Mouse (Mus musculus) kidney, embryonic 14.5 days (tissue): ENCODE results near the gene Tns1. TPM values are rescaled to one million over a fixed set of nuclear protein-coding genes. Genes with fewer than 3 reads are reported as not detected.

Source experiments
- ATAC-seq: fragments of 200-750 bp; cut with Nextera tagmentation; 2 replicates; pipeline ENCODE4 v1.8.0; 2017; ENCODE audit warnings: moderate number of reproducible peaks, mild to moderate bottlenecking, moderate TSS enrichment, moderate library complexity; ENCODE audit not compliant: low FRiP score, low TSS enrichment
- H3K27ac ChIP-seq: fragments of 300-500 bp; sonication (generic); 2 replicates; pipeline ENCODE4 v1.5.1; 2014; ENCODE audit warnings: low read depth, mild to moderate bottlenecking, low read length, moderate library complexity, mixed read lengths
- H3K27me3 ChIP-seq: fragments of 300-500 bp; sonication (generic); 2 replicates; pipeline ENCODE4 v1.6.1; 2014; ENCODE audit warnings: mild to moderate bottlenecking, low read length; ENCODE audit not compliant: control insufficient read depth, insufficient read depth
- H3K36me3 ChIP-seq: fragments of 300-500 bp; sonication (generic); 2 replicates; pipeline ENCODE4 v1.6.1; 2014; ENCODE audit warnings: low read length, mixed read lengths; ENCODE audit not compliant: control insufficient read depth, insufficient read depth
- H3K4me1 ChIP-seq: fragments of 300-500 bp; sonication (generic); 2 replicates; pipeline ENCODE4 v1.6.1; 2014; ENCODE audit warnings: low read length, mixed read lengths; ENCODE audit not compliant: control insufficient read depth, insufficient read depth
- H3K4me2 ChIP-seq: fragments of 300-500 bp; sonication (generic); replicated peaks from 2 replicates; pipeline ENCODE4 v1.6.1; 2014; ENCODE audit warnings: low read depth, mild to moderate bottlenecking, low read length
- H3K4me3 ChIP-seq: fragments of 300-500 bp; sonication (generic); 2 replicates; pipeline ENCODE4 v1.5.1; 2014; ENCODE audit warnings: mild to moderate bottlenecking, low read length
- H3K9ac ChIP-seq: fragments of 300-500 bp; sonication (generic); 2 replicates; pipeline ENCODE4 v1.6.1; 2014; ENCODE audit warnings: low read depth, mild to moderate bottlenecking, low read length, moderate library complexity
- H3K9me3 ChIP-seq: fragments of 300-500 bp; sonication (generic); 2 replicates; pipeline ENCODE4 v1.6.1; 2016; ENCODE audit warnings: low read length; ENCODE audit not compliant: control insufficient read depth
- WGBS: fragments of 180-500 bp; shearing (Covaris S2); extraction: QIAGEN DNeasy Blood & Tissue Kit; methylation state at CpG from one replicate; pipeline ENCODE4 v1.1.7; 2014; 5-methylcytosine and 5-hydroxymethylcytosine counted together
- polyA plus RNA-seq: library from polyadenylated mRNA; unstranded; fragments of >200 nt; fragmentation: Nextera tagmentation; extraction: Ambion mirVana; gene quantifications from 2 replicates; pipeline ENCODE4 v1.2.1, GENCODE M21; 2014

Tns1 gene
- polyA plus RNA-seq, 1 experiment from 2014 or later = 59.2 TPM

DNA sequence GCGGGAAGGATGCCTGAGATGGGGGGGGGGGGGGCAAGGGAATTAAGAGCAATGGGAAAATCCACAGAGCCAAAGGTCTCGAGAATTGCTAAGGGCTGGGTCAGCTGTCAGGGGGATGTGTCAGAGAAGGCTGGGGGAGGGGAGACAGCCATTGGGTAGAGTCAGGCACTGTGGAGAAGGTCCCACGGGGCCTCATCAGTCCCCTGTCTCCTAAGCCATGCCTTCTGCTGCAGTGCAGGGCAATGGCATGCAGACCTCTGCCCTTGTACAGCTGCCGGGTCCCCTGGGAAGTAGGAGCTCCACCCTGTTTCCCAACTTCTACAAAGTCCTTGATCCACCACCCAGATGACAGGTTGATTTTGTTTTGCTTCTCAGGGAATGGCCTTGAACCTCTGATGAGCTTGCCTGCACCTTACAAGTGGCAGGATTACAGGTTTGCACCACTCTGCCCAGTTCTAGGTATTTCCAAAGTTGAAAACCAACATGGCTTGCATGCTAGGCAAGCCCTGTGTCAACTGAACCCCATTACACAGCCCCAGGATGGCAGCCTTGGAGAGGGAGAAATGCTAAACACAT, 98.5 kb downstream of the Tns1 start:
- Histone ChIP-seq H3K36me3 (no peaks in the 10 kb centered on the region), H3K4me2 (no peak overlapping the region), H3K27me3 (no peaks in the 10 kb centered on the region), H3K9ac (no peak overlapping the region), H3K9me3 (no peaks in the 10 kb centered on the region), H3K4me3 (no peak overlapping the region), H3K27ac (no peak overlapping the region), H3K4me1 (peaks cover 67% of the 10 kb centered on the region)
- ATAC-seq = no peak
- 30% methylated on average over 4 of the region's 4 CpGs for WGBS

GRCm38 (mm10) chr1:74025227-74025626, 99.0 kb downstream of the Tns1 start:
- Histone ChIP-seq H3K9ac (peak overlapping the region; percentile 2; the same call in 1 of the 2 replicates), H3K9me3 (no peaks in the 10 kb centered on the region), H3K4me2 (no peak overlapping the region; the same call in 1 of the 2 replicates), H3K4me1 (peaks cover 62% of the 10 kb centered on the region), H3K4me3 (no peak overlapping the region), H3K36me3 (no peaks in the 10 kb centered on the region), H3K27ac (peak overlapping the region; percentile 57), H3K27me3 (no peaks in the 10 kb centered on the region)
- 21% methylated on average over 6 of the region's 6 CpGs for WGBS
- no peak for ATAC-seq

DNA sequence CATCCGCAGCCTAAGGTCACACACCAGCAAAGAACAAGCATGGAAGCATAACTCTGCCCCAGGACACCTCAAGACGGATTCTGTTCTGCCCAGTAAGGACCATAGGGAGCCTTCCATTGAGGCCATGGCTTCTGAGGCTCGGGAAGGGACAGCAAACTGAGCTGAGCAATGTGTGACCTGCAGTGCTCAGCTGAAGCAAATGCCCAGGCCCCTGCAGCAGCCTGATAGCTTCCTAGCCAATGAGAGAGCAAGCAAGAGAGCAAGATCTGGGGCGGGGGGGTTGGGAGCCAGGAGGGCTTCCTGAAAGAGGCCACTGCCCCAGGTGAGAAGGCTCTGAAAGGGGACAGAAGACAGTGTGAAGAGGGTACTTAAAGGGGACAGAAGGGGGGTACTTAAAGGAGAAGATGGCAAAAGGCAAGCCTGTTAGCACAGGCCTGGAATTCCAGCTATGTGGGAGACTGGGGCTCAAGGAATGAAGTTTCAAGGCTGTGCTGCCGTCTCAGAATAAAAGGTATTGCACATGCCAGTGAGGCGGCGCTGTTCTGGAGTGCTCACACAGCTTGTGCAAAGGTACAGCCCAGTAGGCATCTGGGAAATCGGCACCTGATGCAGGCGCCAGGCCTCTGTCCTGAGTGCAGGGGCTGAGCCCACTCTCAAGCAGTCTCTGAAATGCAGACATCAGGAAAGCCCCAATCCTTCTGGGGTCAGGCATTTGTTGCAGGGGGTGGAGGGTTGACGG, 99.6 kb downstream of the Tns1 start:
- ATAC-seq = no peak
- Histone ChIP-seq H3K4me1 (peaks cover 56% of the 10 kb centered on the region), H3K9ac (no peak overlapping the region; the same call in 1 of the 2 replicates), H3K27me3 (no peaks in the 10 kb centered on the region), H3K4me3 (no peak overlapping the region), H3K27ac (peak overlapping the region; percentile 57), H3K4me2 (no peak overlapping the region; the same call in 1 of the 2 replicates), H3K9me3 (no peaks in the 10 kb centered on the region), H3K36me3 (no peaks in the 10 kb centered on the region)
- 48% methylated on average over 10 of the region's 10 CpGs for WGBS

DNA sequence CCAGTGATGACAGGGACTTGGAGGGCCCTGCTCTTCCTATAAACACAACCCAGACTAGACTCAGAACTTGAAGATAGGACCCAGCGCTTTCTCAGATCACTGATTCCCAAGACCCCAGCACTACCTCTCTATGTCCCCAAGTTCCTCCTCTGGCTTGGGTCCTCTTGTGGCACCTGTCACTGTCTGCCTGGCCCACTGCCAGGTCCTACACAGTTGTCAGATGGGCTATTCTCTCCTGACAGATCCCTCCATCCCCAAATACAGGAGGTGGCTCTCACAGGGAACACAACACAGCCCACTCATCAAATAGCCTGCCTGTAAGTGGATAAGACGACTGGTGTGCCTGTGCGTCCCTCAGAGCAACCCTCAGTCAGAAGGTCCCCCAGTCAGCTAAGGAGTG, 101.3 kb downstream of the Tns1 start:
- no peak for ATAC-seq
- no peak overlapping the region for H3K4me2 ChIP-seq
- peaks cover 39% of the 10 kb centered on the region for H3K4me1 ChIP-seq
- no peaks in the 10 kb centered on the region for H3K9me3 ChIP-seq
- H3K36me3 ChIP-seq = no peaks in the 10 kb centered on the region
- no peak overlapping the region for H3K27ac ChIP-seq
- H3K27me3 ChIP-seq = no peaks in the 10 kb centered on the region
- no peak overlapping the region for H3K4me3 ChIP-seq
- 88% methylated on average over 3 of the region's 3 CpGs for WGBS
- no peak overlapping the region for H3K9ac ChIP-seq

DNA sequence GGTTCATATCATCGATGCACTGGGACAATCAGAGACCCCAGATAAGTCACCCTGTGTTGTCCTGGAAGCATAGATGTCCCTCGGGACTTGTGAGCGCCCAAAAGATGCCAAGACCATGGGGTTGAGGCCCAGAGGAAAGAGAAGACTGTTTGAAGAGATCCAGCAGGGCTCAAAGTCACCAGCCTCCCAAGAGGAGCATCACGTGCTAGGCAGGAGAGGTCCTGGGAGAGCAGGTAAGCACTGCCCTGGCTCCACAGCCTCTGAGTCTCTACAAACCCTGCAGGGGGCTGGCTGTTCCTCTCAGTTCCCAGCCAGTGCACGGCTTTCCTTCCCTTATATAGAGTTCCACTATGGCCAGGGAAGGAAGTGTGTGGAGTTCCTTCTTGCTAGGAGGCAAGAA, 101.7 kb downstream of the Tns1 start:
- H3K9ac ChIP-seq = no peak overlapping the region
- no peaks in the 10 kb centered on the region for H3K9me3 ChIP-seq
- ATAC-seq = no peak
- no peak overlapping the region for H3K4me2 ChIP-seq
- no peaks in the 10 kb centered on the region for H3K27me3 ChIP-seq
- no peaks in the 10 kb centered on the region for H3K36me3 ChIP-seq
- H3K4me3 ChIP-seq = no peak overlapping the region
- WGBS = 83% methylated on average over 5 of the region's 5 CpGs
- peaks cover 35% of the 10 kb centered on the region for H3K4me1 ChIP-seq
- H3K27ac ChIP-seq = no peak overlapping the region

GRCm38 (mm10) chr1:74020235-74020634, 104.0 kb downstream of the Tns1 start:
- Histone ChIP-seq H3K9ac (no peak overlapping the region), H3K9me3 (no peaks in the 10 kb centered on the region), H3K27ac (no peak overlapping the region), H3K4me1 (peaks cover 29% of the 10 kb centered on the region), H3K36me3 (no peaks in the 10 kb centered on the region), H3K4me2 (no peak overlapping the region), H3K4me3 (no peak overlapping the region), H3K27me3 (no peaks in the 10 kb centered on the region)
- 75% methylated on average over 6 of the region's 6 CpGs for WGBS
- ATAC-seq = no peak

- Histone ChIP-seq H3K4me2 (no peak overlapping the region), H3K9ac (no peak overlapping the region), H3K4me3 (no peak overlapping the region), H3K36me3 (no peaks in the 10 kb centered on the region), H3K27me3 (no peaks in the 10 kb centered on the region), H3K9me3 (no peaks in the 10 kb centered on the region), H3K4me1 (peaks cover 33% of the 10 kb centered on the region), H3K27ac (no peak overlapping the region)
- no peak for ATAC-seq
- 75% methylated on average over 9 of the region's 9 CpGs for WGBS
These were observed 106.7 kb downstream of the Tns1 start for GRCm38 (mm10) chr1:74017399-74018172.

- Histone ChIP-seq H3K27me3 (no peaks in the 10 kb centered on the region), H3K9me3 (no peaks in the 10 kb centered on the region), H3K36me3 (no peaks in the 10 kb centered on the region), H3K9ac (no peak overlapping the region), H3K27ac (no peak overlapping the region; the same call in 1 of the 2 replicates), H3K4me3 (no peak overlapping the region), H3K4me1 (peaks cover 33% of the 10 kb centered on the region), H3K4me2 (no peak overlapping the region)
- WGBS = 78% methylated on average over 5 of the region's 5 CpGs
- no peak for ATAC-seq
These were observed 107.6 kb downstream of the Tns1 start for GRCm38 (mm10) chr1:74016618-74017017.
